Mouse (Mus musculus) limb, embryonic 10.5 days (tissue): ENCODE results near the gene Ndufa3. TPM values are rescaled to one million over a fixed set of nuclear protein-coding genes. Genes with fewer than 3 reads are reported as not detected.
A peak's percentile ranks its signal among the peaks of the same experiment; 100 is the strongest.

Experiments used
- DNase-seq: peaks from one replicate; pipeline ENCODE4 v3.0.0-alpha.2; 2017; ENCODE audit warnings: low spot score
- H3K27ac ChIP-seq: fragments of 300-500 bp; sonication (generic); 2 replicates; pipeline ENCODE4 v1.5.1; 2016; ENCODE audit warnings: mild to moderate bottlenecking
- H3K27me3 ChIP-seq: fragments of 300-500 bp; sonication (generic); 2 replicates; pipeline ENCODE4 v1.6.1; 2016; ENCODE audit warnings: low read depth, mild to moderate bottlenecking; ENCODE audit not compliant: poor library complexity, severe bottlenecking
- H3K36me3 ChIP-seq: fragments of 300-500 bp; sonication (generic); 2 replicates; pipeline ENCODE4 v1.6.1; 2016; ENCODE audit warnings: mild to moderate bottlenecking, moderate library complexity
- H3K4me1 ChIP-seq: fragments of 300-500 bp; sonication (generic); 2 replicates; pipeline ENCODE4 v1.6.1; 2016
- H3K4me3 ChIP-seq: fragments of 300-500 bp; sonication (generic); 2 replicates; pipeline ENCODE4 v1.5.1; 2016; ENCODE audit warnings: mild to moderate bottlenecking, moderate library complexity
- H3K9me3 ChIP-seq: fragments of 300-500 bp; sonication (generic); replicated peaks from 2 replicates; pipeline ENCODE4 v1.6.1; 2016; ENCODE audit warnings: mild to moderate bottlenecking
- WGBS: fragments of 180-500 bp; shearing (Covaris S2); methylation state at CpG from one replicate; pipeline ENCODE4 v1.1.7; 2016; 5-methylcytosine and 5-hydroxymethylcytosine counted together
- polyA plus RNA-seq: library from polyadenylated mRNA; unstranded; fragments of >200 nt; fragmentation: Nextera tagmentation; extraction: Ambion mirVana; gene quantifications from 2 replicates; pipeline ENCODE4 v1.2.1, GENCODE M21; 2016

The Ndufa3 gene
- polyA plus RNA-seq, 1 experiment from 2014 or later = 392 TPM

- peak overlapping the region; percentile 81 for H3K4me3 ChIP-seq
- H3K4me1 ChIP-seq = peaks cover 7% of the 10 kb centered on the region
- no peaks in the 10 kb centered on the region for H3K9me3 ChIP-seq
- H3K27ac ChIP-seq = no peak overlapping the region
- 45% methylated on average over 6 of the region's 6 CpGs for WGBS
- DNase-seq = no peak
- H3K36me3 ChIP-seq = peaks cover 31% of the 10 kb centered on the region
- H3K27me3 ChIP-seq = no peaks in the 10 kb centered on the region
These were observed 558 bp upstream of the Ndufa3 start for GRCm38 (mm10) chr7:3616389-3617241.

DNA sequence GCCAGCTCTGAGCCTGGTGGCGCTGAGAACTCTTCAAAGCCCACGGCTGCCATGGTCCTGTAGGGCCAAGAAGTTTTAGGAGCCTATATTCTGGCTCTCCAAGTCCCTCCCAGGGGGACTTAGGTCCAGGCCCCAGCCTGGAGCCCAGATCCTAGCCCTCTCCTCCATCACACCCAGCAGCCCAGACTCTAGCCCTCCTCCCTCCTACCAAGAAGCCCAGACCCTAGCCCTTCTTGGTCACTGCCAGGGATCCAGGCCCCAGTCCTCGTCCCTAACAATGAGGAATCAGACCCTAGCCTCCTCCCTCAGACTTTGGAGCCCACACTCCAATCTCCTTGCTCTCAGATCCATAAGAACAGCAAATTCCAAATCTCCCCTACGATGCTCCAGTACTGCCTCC, 11.9 kb downstream of the Ndufa3 start:
- H3K27me3 ChIP-seq = no peaks in the 10 kb centered on the region
- no peaks in the 10 kb centered on the region for H3K9me3 ChIP-seq
- H3K36me3 ChIP-seq = peaks cover 64% of the 10 kb centered on the region
- H3K27ac ChIP-seq = peak overlapping the region; percentile 85
- peaks cover 17% of the 10 kb centered on the region for H3K4me1 ChIP-seq
- DNase-seq = no peak
- WGBS = 34% methylated on average over 4 of the region's 4 CpGs
- H3K4me3 ChIP-seq = peak overlapping the region; percentile 75

GRCm38 (mm10) chr7:3629543-3630477, 12.6 kb downstream of the Ndufa3 start, which contains the start of the genes Tfpt and Prpf31:
Gene Tfpt (minus strand): TSS chr7:3629929.
Gene Prpf31 (plus strand): TSS chr7:3629985.
- Histone ChIP-seq H3K4me1 (peaks cover 17% of the 10 kb centered on the region), H3K4me3 (peak within 1 kb of the TSS; percentile 75), H3K27ac (peak within 1 kb of the TSS; percentile 85), H3K9me3 (no peaks in the 10 kb centered on the region), H3K36me3 (peaks cover 64% of the 10 kb centered on the region), H3K27me3 (no peaks in the 10 kb centered on the region)
- peak; percentile 93 for DNase-seq
- 1% methylated on average over 47 of the region's 47 CpGs for WGBS

DNA sequence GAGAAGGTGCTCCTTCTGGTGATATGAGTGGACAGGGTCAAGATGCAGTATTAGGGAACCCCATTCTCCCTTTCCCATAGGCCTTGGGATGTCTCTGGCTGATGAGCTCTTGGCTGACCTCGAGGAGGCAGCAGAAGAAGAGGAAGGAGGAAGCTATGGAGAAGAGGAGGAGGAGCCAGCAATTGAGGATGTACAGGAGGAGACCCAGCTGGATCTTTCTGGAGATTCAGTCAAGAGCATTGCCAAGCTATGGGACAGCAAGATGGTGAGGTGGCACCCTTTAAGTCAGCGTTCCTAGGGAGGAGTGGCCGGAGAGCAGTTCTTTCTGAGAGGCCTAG, 13.3 kb downstream of the Ndufa3 start:
- DNase-seq = no peak
- H3K9me3 ChIP-seq = no peaks in the 10 kb centered on the region
- peaks cover 64% of the 10 kb centered on the region for H3K36me3 ChIP-seq
- 58% methylated on average over 3 of the region's 3 CpGs for WGBS
- H3K27ac ChIP-seq = peak overlapping the region; percentile 85
- H3K4me1 ChIP-seq = peaks cover 17% of the 10 kb centered on the region
- H3K4me3 ChIP-seq = peak overlapping the region; percentile 75
- no peaks in the 10 kb centered on the region for H3K27me3 ChIP-seq

DNA sequence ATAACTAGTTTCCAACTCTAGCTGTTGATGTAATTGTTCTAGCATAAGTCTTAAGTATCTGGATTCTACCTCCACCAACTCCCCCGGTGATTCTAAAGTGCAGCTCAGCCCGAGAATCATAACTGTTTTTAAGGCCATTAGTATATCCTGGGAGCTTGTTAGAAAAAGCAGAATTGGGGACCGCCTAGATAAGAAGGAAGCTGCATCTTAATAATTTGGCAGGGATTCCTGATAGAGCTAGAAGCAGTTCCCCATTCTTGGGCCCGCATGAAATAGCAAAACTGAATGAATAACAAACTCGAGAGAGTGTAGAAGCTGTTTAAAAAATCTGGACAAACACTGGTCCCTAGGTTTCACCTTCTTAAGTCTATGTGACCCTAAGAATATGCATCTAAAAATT, 26.2 kb downstream of the Ndufa3 start:
- H3K27me3 ChIP-seq = no peaks in the 10 kb centered on the region
- peak overlapping the region; percentile 99; the same call in 1 of the 2 replicates for H3K4me3 ChIP-seq
- DNase-seq = no peak
- H3K4me1 ChIP-seq = peaks cover 30% of the 10 kb centered on the region
- no peak overlapping the region for H3K27ac ChIP-seq
- no peaks in the 10 kb centered on the region for H3K9me3 ChIP-seq
- H3K36me3 ChIP-seq = peaks cover 57% of the 10 kb centered on the region
- 77% methylated on average over 5 of the region's 5 CpGs for WGBS

- WGBS = 29% methylated on average over 9 of the region's 9 CpGs
These were observed 26.7 kb downstream of the Ndufa3 start for GRCm38 (mm10) chr7:3643843-3644242.

GRCm38 (mm10) chr7:3644348-3644671, 27.1 kb downstream of the Ndufa3 start:
- peak; percentile 40 for DNase-seq
- Histone ChIP-seq H3K4me3 (peak overlapping the region; percentile 99), H3K4me1 (peaks cover 32% of the 10 kb centered on the region), H3K27me3 (no peaks in the 10 kb centered on the region), H3K36me3 (peaks cover 56% of the 10 kb centered on the region), H3K27ac (0 out of 2 replicates have a peak overlapping the region, but pooled peaks have one; percentile 98), H3K9me3 (no peaks in the 10 kb centered on the region)
- 1% methylated on average over 11 of the region's 11 CpGs for WGBS

More at GRCm38 (mm10) chr7:3643843-3644242, 26.7 kb downstream of the Ndufa3 start:
- Histone ChIP-seq H3K27ac (no peak overlapping the region), H3K4me3 (peak overlapping the region; percentile 99), H3K36me3 (peaks cover 57% of the 10 kb centered on the region), H3K27me3 (no peaks in the 10 kb centered on the region), H3K9me3 (no peaks in the 10 kb centered on the region), H3K4me1 (peaks cover 32% of the 10 kb centered on the region)
- DNase-seq = no peak

GRCm38 (mm10) chr7:3644672-3645487, 27.7 kb downstream of the Ndufa3 start, which contains the start of gene Cnot3:
Gene Cnot3 (plus strand): TSS chr7:3645268.
- no peaks in the 10 kb centered on the region for H3K9me3 ChIP-seq
- DNase-seq = peak; percentile 93
- peaks cover 55% of the 10 kb centered on the region for H3K36me3 ChIP-seq
- peak within 1 kb of the TSS; percentile 98 for H3K27ac ChIP-seq
- WGBS = under 1% methylated on average over 58 of the region's 58 CpGs
- H3K4me1 ChIP-seq = peaks cover 32% of the 10 kb centered on the region
- H3K4me3 ChIP-seq = peak within 1 kb of the TSS; percentile 99
- H3K27me3 ChIP-seq = no peaks in the 10 kb centered on the region

DNA sequence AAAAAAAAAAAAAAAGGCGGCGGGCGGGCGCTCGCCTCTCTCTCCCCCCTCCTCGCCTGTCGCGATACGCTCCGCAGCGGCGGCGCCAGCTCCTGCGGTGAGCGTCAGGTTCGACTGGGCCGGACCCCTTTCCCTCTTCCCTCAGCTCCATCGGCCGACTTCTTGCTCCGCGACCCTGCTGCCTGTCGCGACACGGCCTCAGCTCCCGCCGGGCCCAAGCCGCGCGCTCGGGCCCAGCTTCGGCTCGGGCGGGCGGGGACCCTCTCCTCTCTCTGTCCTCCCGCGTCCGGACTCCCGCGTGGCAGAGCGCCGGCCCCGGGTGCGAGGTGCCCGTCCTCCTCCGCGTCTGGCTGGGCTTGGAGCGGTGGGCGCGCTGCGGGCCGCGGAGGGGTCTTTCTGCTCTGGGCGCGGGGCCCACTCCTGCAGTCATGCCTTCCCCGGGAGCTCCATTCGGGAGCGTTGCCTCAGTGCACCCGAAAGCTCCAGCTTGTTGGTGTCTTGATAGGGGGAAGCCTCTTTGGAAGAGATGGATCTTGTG, 28.4 kb downstream of the Ndufa3 start:
- WGBS = under 1% methylated on average over 53 of the region's 58 CpGs
- peaks cover 55% of the 10 kb centered on the region for H3K36me3 ChIP-seq
- peak; percentile 53 for DNase-seq
- H3K27me3 ChIP-seq = no peaks in the 10 kb centered on the region
- peak overlapping the region; percentile 99 for H3K4me3 ChIP-seq
- peak overlapping the region; percentile 98 for H3K27ac ChIP-seq
- peaks cover 32% of the 10 kb centered on the region for H3K4me1 ChIP-seq
- H3K9me3 ChIP-seq = no peaks in the 10 kb centered on the region

GRCm38 (mm10) chr7:3646188-3646587, 29.0 kb downstream of the Ndufa3 start:
- H3K36me3 ChIP-seq = peaks cover 55% of the 10 kb centered on the region
- WGBS = 30% methylated on average over 9 of the region's 9 CpGs

GRCm38 (mm10) chr7:3646641-3647040, 29.5 kb downstream of the Ndufa3 start:
- no peak for DNase-seq
- Histone ChIP-seq H3K27me3 (no peaks in the 10 kb centered on the region), H3K27ac (peak overlapping the region; percentile 98), H3K4me1 (peaks cover 32% of the 10 kb centered on the region), H3K4me3 (peak overlapping the region; percentile 99), H3K9me3 (no peaks in the 10 kb centered on the region), H3K36me3 (peaks cover 55% of the 10 kb centered on the region)
- WGBS = 74% methylated on average over 4 of the region's 4 CpGs

More at GRCm38 (mm10) chr7:3646188-3646587, 29.0 kb downstream of the Ndufa3 start:
- H3K4me1 ChIP-seq = peaks cover 32% of the 10 kb centered on the region
- H3K4me3 ChIP-seq = peak overlapping the region; percentile 99
- no peaks in the 10 kb centered on the region for H3K9me3 ChIP-seq
- no peaks in the 10 kb centered on the region for H3K27me3 ChIP-seq
- peak overlapping the region; percentile 98 for H3K27ac ChIP-seq
- peak; percentile 35 for DNase-seq

DNA sequence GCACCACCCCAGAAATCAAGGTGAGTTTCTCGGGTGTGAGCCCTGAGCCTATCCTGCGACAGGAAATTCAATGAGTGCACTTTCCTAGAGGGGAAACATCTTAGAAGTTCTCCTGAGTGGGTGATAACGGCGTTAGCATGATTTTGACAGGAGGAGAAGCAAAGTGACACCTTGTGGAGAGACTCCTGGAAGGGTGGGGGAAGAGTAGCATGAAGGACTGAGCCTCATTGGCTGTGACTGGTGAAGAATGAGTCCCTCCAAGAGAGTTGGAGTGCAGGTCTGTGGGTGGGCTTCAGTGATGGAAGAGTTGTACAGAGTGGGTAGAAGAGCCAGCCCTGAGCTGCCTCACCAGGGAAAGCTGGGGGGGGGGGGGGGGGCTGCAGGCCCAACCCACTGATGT, 39.8 kb downstream of the Ndufa3 start:
- no peaks in the 10 kb centered on the region for H3K9me3 ChIP-seq
- no peaks in the 10 kb centered on the region for H3K27me3 ChIP-seq
- no peak for DNase-seq
- H3K36me3 ChIP-seq = peaks cover 100% of the 10 kb centered on the region
- H3K4me1 ChIP-seq = no peaks in the 10 kb centered on the region
- no peak overlapping the region for H3K27ac ChIP-seq
- H3K4me3 ChIP-seq = no peak overlapping the region
- 91% methylated on average over 4 of the region's 4 CpGs for WGBS
